Mouse (Mus musculus) lung, embryonic 16.5 days (tissue): Measurements from ENCODE around the gene Zfp710. TPM values are rescaled to one million over a fixed set of nuclear protein-coding genes. Genes with fewer than 3 reads are reported as not detected.

Experiments
- ATAC-seq: fragments of 200-750 bp; cut with Nextera tagmentation; 2 replicates; pipeline ENCODE4 v1.8.0; 2017; ENCODE audit warnings: low read depth, mild to moderate bottlenecking, moderate library complexity
- H3K27ac ChIP-seq: fragments of 300-500 bp; sonication (generic); 2 replicates; pipeline ENCODE4 v1.5.1; 2014; ENCODE audit warnings: mild to moderate bottlenecking, control low read depth, low read length
- H3K27me3 ChIP-seq: fragments of 300-500 bp; sonication (generic); 2 replicates; pipeline ENCODE4 v1.6.1; 2014; ENCODE audit warnings: low read depth, low read length, mixed read lengths; ENCODE audit not compliant: control insufficient read depth, insufficient read depth
- H3K36me3 ChIP-seq: fragments of 300-500 bp; sonication (generic); 2 replicates; pipeline ENCODE4 v1.6.1; 2014; ENCODE audit warnings: low read length; ENCODE audit not compliant: control insufficient read depth, insufficient read depth
- H3K4me1 ChIP-seq: fragments of 300-500 bp; sonication (generic); replicated peaks from 2 replicates; pipeline ENCODE4 v1.6.1; 2014; ENCODE audit warnings: low read length, mixed read lengths; ENCODE audit not compliant: control insufficient read depth, insufficient read depth
- H3K4me2 ChIP-seq: fragments of 300-500 bp; sonication (generic); 2 replicates; pipeline ENCODE4 v1.6.1; 2014; ENCODE audit warnings: low read depth, low read length, control low read depth
- H3K4me3 ChIP-seq: fragments of 300-500 bp; sonication (generic); 2 replicates; pipeline ENCODE4 v1.5.1; 2014; ENCODE audit warnings: mild to moderate bottlenecking, low read length, control low read depth
- H3K9ac ChIP-seq: fragments of 300-500 bp; sonication (generic); 2 replicates; pipeline ENCODE4 v1.6.1; 2014; ENCODE audit warnings: low read length, control low read depth
- H3K9me3 ChIP-seq: fragments of 300-500 bp; sonication (generic); 2 replicates; pipeline ENCODE4 v1.6.1; 2016; ENCODE audit warnings: low read length; ENCODE audit not compliant: control insufficient read depth
- WGBS: fragments of 180-500 bp; shearing (Covaris S2); extraction: QIAGEN DNeasy Blood & Tissue Kit; methylation state at CpG from one replicate; pipeline ENCODE4 v1.1.7; 2014; 5-methylcytosine and 5-hydroxymethylcytosine counted together
- polyA plus RNA-seq: library from polyadenylated mRNA; unstranded; fragments of >200 nt; fragmentation: Nextera tagmentation; extraction: Ambion mirVana; gene quantifications from 2 replicates; pipeline ENCODE4 v1.2.1, GENCODE M21; 2015

Zfp710 gene
- polyA plus RNA-seq, 1 experiment from 2014 or later = 18.6 TPM

DNA sequence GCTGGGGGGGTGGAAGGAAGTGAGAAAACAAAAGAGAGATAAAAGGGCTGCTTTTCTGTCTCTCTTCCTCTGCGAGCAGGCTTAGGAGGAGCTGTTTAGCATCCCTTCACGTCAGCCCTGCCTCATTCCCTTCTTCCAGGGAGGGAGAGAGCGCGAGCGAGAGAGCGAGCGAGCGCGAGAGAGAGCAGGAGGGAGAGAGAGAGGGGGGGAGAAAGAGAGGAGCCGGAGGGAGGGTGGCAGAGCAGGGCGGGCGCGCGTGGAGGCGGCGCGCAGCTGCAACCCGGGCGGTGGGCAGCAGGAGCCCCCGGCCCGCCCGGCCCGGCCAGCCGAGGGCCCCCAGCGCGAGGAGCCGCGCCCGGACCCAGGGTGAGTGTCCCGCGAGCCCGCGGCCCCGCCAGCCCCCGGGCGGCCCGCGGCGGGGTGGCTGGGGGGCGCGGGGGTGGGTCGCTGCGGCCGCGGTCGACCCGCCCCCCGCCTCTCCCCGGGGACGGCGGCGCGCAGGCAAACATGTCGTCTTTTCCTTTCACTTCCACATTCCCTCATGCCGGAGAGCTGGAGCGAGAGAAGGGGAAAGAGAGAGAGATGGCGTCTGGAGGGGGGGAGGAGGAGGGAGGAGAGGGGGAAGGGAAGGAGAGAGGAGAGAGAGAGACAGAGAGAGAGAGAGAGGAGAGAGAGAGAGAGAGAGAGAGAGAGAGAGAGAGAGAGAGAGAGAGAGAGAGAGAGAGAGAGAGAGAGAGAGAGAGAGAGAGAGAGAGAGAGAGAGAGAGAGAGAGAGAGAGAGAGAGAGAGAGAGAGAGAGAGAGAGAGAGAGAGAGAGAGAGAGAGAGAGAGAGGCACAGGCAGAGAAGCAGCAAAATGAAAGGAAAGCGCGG lies 1.7 kb downstream of the Zfp710 start:
- 2% methylated on average over 8 of the region's 59 CpGs for WGBS
- H3K27me3 ChIP-seq = no peaks in the 10 kb centered on the region
- 0 out of 2 replicates have a peak, but pooled peaks cover 2% of the 10 kb centered on the region for H3K36me3 ChIP-seq
- peaks cover 17% of the 10 kb centered on the region for H3K4me1 ChIP-seq
- H3K9ac ChIP-seq = peak overlapping the region; percentile 94
- peak overlapping the region; percentile 97 for H3K4me2 ChIP-seq
- no peaks in the 10 kb centered on the region for H3K9me3 ChIP-seq
- peak; percentile 50 for ATAC-seq
- peak overlapping the region; percentile 99 for H3K27ac ChIP-seq
- H3K4me3 ChIP-seq = peak overlapping the region; percentile 85

DNA sequence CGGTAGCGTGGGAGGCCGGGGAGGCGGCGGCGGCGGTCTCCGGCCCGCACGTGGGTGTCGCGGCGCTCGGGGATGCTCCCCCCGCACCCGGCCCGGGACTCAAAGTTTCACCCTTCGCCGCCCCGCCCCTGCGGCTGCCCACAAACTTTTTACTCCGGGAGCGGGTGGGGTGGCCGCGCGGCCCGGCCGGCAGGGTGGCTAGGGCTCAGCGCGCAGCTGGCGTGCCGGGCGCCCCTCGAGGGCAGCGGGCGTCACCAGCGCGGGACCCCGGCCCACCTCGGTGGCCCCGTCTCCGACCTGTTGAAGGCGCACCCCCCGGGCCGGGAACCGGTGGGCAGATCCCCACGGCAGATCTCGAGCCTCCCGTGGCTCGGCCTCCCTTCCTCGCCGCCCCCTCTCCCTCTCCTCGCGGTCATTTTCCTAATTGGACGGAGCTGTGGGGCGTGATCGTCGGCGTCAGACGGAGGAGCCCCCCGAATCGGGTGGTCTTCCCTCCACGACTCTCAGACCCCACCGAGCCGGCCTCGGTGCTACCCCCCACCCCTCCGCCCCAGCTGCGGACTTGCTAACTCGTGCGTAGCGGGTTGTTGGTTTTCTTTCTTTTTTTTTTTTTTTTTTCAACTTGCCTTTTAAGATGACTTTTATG lies 2.5 kb downstream of the Zfp710 start:
- WGBS = under 1% methylated on average over 43 of the region's 71 CpGs
- Histone ChIP-seq H3K9ac (peak overlapping the region; percentile 92), H3K4me3 (peak overlapping the region; percentile 85), H3K36me3 (0 out of 2 replicates have a peak, but pooled peaks cover 2% of the 10 kb centered on the region), H3K9me3 (no peaks in the 10 kb centered on the region), H3K27ac (peak overlapping the region; percentile 85), H3K4me2 (peak overlapping the region; percentile 58), H3K27me3 (no peaks in the 10 kb centered on the region), H3K4me1 (peaks cover 24% of the 10 kb centered on the region)
- peak; percentile 42 for ATAC-seq

DNA sequence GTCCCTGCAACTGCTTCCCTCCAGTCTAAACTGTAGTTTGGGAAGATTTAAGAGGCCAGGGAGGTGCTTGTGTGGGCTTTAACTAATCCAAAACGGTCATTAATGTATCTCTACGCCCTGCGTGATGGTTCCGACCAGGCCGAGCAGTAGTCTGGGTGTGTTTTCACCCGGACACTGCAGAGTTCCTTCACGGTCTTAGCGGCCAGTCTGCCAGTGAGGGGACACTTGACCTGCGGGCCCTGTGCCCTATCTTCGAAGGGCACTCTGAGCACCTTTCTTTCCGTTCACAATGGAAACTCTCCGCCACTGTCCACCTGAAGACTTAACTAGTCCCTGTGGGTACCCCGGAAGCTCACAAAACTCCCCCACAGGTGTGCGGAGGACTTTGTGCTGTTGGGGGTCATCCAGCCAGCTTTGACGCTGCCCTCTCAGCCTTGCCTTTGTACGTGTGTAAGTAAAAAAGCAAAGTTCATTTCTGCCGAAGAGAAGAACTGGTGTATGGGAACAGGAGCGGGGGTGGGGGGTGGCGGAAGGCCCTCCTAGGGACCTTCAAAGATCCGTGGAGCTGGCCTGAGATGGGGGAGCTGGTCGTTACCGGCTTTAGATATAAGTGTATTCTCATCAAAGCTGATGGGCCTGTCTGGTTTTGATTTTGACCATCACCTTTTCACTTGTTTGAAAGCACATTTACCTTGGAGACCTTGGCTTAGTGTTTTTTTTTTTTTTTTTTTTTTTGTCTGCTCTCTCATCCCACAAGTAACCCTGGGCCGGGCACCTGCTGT lies 3.2 kb downstream of the Zfp710 start:
- H3K27ac ChIP-seq = peak overlapping the region; percentile 85
- peak overlapping the region; percentile 58 for H3K4me2 ChIP-seq
- peaks cover 30% of the 10 kb centered on the region for H3K4me1 ChIP-seq
- H3K4me3 ChIP-seq = peak overlapping the region; percentile 85
- 0 out of 2 replicates have a peak, but pooled peaks cover 2% of the 10 kb centered on the region for H3K36me3 ChIP-seq
- 5% methylated on average over 23 of the region's 23 CpGs for WGBS
- peak overlapping the region; percentile 92 for H3K9ac ChIP-seq
- H3K27me3 ChIP-seq = no peaks in the 10 kb centered on the region
- no peak for ATAC-seq
- H3K9me3 ChIP-seq = no peaks in the 10 kb centered on the region

- Histone ChIP-seq H3K27ac (peak overlapping the region; percentile 40; the same call in 1 of the 2 replicates), H3K9me3 (no peaks in the 10 kb centered on the region), H3K4me2 (peak overlapping the region; percentile 58), H3K4me1 (peaks cover 36% of the 10 kb centered on the region), H3K27me3 (no peaks in the 10 kb centered on the region), H3K4me3 (peak overlapping the region; percentile 85), H3K9ac (peak overlapping the region; percentile 92), H3K36me3 (0 out of 2 replicates have a peak, but pooled peaks cover 2% of the 10 kb centered on the region)
- ATAC-seq = no peak
- 15% methylated on average over 3 of the region's 3 CpGs for WGBS
Measured at GRCm38 (mm10) chr7:80028418-80028720, 3.8 kb downstream of the Zfp710 start.

DNA sequence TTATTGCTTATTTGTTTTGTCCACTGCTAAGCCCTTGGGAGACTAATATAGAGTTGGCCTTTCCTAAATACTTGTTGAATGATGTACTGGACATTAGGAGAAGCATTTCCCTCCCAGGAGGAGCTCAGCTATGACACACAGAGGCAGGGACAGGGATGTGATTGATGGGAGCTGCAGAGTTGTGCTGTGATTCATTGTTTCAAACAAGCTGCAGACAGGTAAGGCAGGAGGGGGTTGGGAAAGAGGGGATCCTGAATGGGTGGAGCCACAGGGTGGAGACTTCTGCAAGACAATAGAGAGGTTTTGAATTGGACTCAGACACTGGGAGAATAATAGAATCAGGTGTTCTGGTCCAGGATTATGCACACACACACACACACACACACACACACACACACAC lies 5.4 kb downstream of the Zfp710 start:
- Histone ChIP-seq H3K4me1 (peaks cover 41% of the 10 kb centered on the region), H3K27ac (no peak overlapping the region), H3K9ac (no peak overlapping the region), H3K4me3 (no peak overlapping the region), H3K36me3 (0 out of 2 replicates have a peak, but pooled peaks cover 2% of the 10 kb centered on the region), H3K9me3 (no peaks in the 10 kb centered on the region), H3K4me2 (no peak overlapping the region), H3K27me3 (no peaks in the 10 kb centered on the region)
- ATAC-seq = no peak

GRCm38 (mm10) chr7:80030486-80030885 lies 5.9 kb downstream of the Zfp710 start:
- Histone ChIP-seq H3K4me2 (no peak overlapping the region), H3K27ac (no peak overlapping the region), H3K36me3 (0 out of 2 replicates have a peak, but pooled peaks cover 2% of the 10 kb centered on the region), H3K4me1 (peaks cover 44% of the 10 kb centered on the region), H3K9me3 (no peaks in the 10 kb centered on the region), H3K9ac (no peak overlapping the region), H3K27me3 (no peaks in the 10 kb centered on the region), H3K4me3 (no peak overlapping the region)
- ATAC-seq = no peak
- WGBS = 87% methylated on average over 8 of the region's 8 CpGs

DNA sequence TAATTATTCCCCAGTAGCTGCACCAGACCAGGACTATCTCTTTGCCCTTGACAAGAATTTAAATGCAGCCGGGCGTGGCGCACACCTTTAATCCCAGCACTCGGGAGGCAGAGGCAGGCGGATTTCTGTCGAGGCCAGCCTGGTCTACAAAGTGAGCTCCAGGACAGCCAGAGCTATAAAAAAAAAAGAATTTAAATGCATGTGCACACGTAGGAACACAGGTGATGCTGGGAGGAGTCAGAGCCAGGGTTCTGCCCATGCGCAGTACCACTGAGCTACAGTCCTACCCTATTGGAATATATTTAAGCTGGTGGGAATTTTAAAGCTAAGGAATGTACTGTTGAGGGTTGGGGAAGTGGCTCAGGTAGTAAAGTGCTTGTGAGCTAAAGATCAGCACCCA lies 6.4 kb downstream of the Zfp710 start:
- 0 out of 2 replicates have a peak, but pooled peaks cover 2% of the 10 kb centered on the region for H3K36me3 ChIP-seq
- no peak for ATAC-seq
- peaks cover 49% of the 10 kb centered on the region for H3K4me1 ChIP-seq
- no peak overlapping the region for H3K4me3 ChIP-seq
- no peaks in the 10 kb centered on the region for H3K9me3 ChIP-seq
- WGBS = 93% methylated on average over 8 of the region's 8 CpGs
- H3K27me3 ChIP-seq = no peaks in the 10 kb centered on the region
- no peak overlapping the region for H3K4me2 ChIP-seq
- H3K27ac ChIP-seq = no peak overlapping the region
- H3K9ac ChIP-seq = no peak overlapping the region

GRCm38 (mm10) chr7:80031478-80031877 lies 6.9 kb downstream of the Zfp710 start:
- H3K27me3 ChIP-seq = no peaks in the 10 kb centered on the region
- H3K27ac ChIP-seq = no peak overlapping the region
- H3K4me2 ChIP-seq = no peak overlapping the region
- H3K4me1 ChIP-seq = peaks cover 50% of the 10 kb centered on the region
- 0 out of 2 replicates have a peak, but pooled peaks cover 2% of the 10 kb centered on the region for H3K36me3 ChIP-seq
- H3K9me3 ChIP-seq = no peaks in the 10 kb centered on the region
- H3K4me3 ChIP-seq = no peak overlapping the region
- no peak overlapping the region for H3K9ac ChIP-seq
- WGBS = 77% methylated on average over 10 of the region's 10 CpGs
- ATAC-seq = no peak
